Mouse (Mus musculus) granulocyte monocyte progenitor cell, adult 5-6 weeks (primary cell): ENCODE measurements around the gene Fam193a. TPM values are rescaled to one million over a fixed set of nuclear protein-coding genes. Genes with fewer than 3 reads are reported as not detected.

Experiments
- ATAC-seq: replicated peaks from 2 replicates; pipeline ENCODE4 v1.8.0; 2016; ENCODE audit warnings: mild to moderate bottlenecking, moderate TSS enrichment, inconsistent platforms; ENCODE audit not compliant: poor library complexity, severe bottlenecking
- total RNA-seq, 2 experiments: library from RNA; stranded (forward) in 1 of 2; stranded (reverse) in 1 of 2; fragments of 200-712, 200-1000 nt in 1 of 2; fragments of >200 nt in 1 of 2; fragmentation: Nextera tagmentation in 1 of 2; gene quantifications; 2 replicates each; pipeline ENCODE4 v1.2.3; 2014 to 2017

The Fam193a gene
- total RNA-seq, 2 experiments from 2014 or later, result 25.0 to 31.7 TPM

DNA sequence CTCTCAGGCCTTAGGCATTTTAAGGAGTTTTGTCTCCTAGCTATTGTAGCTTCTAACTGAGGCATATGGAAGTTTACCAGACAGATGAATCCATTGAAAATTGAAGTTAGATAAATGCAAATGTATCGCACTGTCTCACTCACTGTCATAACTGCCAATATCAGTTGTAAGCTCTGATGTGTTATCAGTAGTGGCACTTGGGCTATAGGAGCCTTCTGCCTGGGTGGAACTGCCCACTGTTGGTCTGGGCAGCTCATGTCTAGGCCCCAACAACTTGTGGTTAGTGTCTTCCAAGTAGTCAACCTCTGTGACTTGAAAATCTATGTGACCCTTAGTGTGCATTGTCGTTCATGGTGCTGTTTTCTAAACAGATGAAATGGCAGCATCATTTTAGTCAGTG is 72.1 kb downstream of the Fam193a start:
- no peak for ATAC-seq

GRCm38 (mm10) chr5:34446207-34446606 is 76.5 kb downstream of the Fam193a start:
- ATAC-seq, result no peak

DNA sequence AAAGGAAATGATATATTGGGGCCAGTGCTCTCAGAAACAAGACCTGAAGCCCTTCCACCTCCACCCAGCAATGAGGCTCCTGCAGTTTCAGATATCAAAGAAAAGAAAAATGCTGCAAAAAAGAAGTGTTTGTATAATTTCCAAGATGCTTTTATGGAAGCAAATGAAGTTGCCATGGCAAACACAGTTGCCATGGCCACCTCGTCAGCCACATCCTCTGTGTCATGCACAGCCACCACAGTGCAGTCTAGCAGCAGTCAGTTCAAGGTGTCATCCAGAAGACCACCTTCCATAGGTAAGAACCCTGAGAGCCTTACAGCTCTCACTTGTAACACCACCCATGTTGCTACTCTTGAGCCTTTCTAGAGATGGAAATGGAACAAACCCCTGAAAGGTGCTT is 89.3 kb downstream of the Fam193a start:
- no peak for ATAC-seq

DNA sequence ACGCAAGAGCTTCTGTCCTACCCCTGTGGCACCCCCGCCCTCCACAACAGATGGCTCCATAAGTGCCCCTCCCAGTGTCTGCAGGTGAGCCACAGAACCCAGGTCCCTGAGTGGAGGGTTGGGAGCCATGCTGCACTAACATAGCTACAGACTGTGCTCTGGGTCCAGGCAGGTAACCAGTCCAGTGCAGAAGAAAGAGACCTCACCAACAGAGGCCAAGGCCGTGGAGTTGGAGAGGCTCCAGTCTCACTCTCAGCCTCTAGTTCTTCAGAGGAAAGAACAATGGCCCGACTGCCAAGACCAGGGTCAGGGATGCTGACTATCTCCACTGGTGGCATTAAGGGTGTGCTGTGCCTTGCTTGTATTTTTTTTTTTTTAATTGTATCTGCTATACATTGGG is 91.6 kb downstream of the Fam193a start:
- no peak for ATAC-seq

DNA sequence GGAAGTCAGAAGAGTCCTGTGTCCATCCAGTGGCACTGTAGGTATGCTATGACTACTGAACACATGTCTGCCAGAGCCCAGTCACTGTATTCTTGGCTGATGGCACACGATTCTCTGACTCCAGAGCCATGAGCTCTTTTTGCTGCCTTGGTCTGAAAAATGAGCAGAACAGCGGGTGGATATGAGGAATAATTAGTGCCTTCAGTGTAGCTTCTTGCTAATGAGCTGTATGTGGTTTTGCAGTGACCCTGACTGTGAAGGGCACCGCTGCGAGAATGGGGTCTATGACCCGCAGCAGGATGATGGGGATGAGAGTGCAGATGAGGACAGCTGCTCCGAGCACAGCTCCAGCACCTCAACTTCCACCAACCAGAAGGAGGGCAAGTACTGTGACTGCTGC is 92.1 kb downstream of the Fam193a start:
- no peak for ATAC-seq

DNA sequence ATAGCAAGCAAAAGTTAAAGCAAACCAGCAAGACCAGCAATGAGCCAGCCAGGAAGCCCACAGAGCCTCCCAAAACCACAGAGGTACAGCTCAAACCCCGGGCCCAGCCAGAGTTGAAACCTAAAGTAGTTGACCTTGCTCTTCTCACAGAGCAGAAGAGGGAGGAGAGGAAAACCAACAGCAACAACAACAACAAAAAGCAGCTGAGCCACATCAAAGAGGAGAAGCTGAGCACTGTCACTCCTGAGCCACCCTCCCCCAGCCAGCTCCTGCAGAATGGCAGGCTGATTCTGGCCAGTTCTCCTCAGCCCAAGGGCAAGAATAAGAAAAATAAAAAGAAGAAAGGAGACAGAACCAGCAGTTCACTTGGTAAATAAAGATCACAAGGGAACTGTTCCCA is 96.3 kb downstream of the Fam193a start:
- ATAC-seq, result no peak

- no peak for ATAC-seq
These were observed 96.9 kb downstream of the Fam193a start for GRCm38 (mm10) chr5:34466648-34467047.

DNA sequence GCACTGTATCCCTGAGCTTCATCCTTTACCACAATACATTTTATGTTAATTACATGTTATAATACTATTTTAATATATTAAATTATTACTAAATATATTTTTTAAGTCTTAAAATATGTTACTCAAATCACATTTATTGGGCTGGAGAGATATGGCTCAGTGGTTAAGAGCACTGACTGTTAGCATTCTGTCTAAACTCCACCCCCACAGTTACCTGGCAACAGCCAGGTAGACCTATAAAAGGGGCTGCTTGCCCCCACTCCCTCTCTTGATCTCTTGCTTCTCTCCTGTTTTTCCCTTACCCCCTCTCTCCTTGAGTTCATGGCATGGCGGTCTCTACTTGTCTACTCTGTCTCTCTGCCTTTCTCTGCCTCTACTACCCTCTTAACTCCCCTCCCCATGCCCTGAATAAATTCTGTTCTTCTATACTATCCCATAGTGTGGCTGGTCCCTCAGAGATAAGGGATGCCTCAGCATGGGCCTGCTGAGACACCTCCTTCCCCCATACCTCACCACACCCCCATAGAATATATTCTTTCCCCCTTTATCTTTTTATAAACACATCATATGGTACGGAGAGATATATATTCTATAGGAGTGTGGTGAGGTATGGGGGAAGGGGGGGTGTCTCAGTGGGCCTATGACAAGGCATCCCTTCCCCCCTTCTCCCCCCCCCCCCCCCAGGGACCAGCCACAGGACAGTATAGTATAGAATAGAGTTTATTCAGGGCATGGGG is 98.5 kb downstream of the Fam193a start:
- no peak for ATAC-seq

- ATAC-seq, result no peak
These were observed 111.2 kb downstream of the Fam193a start for GRCm38 (mm10) chr5:34480926-34481325.

DNA sequence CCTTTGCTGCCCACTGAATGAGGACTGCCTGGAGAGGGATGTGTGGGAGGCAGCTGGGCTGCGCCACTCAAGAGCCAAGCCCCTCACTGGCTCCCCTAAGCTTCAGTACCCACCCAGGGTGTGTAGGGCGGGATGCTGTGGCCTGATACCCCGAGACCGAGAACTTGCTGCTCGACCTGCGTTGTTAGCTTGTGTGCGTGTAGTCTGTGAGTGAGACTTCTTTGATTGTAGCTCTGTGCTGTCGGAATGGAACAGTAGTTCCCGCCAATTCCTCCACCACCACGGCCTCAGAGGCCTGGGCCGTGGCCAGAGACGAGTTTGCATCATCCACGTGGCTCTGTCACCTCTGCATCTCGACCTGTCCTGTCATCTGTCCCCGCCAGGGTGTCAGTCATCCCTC is 116.0 kb downstream of the Fam193a start:
- ATAC-seq, result no peak

GRCm38 (mm10) chr5:34487320-34488090 is 117.8 kb downstream of the Fam193a start:
- peak; percentile 20; the same call in 1 of the 2 replicates for ATAC-seq

DNA sequence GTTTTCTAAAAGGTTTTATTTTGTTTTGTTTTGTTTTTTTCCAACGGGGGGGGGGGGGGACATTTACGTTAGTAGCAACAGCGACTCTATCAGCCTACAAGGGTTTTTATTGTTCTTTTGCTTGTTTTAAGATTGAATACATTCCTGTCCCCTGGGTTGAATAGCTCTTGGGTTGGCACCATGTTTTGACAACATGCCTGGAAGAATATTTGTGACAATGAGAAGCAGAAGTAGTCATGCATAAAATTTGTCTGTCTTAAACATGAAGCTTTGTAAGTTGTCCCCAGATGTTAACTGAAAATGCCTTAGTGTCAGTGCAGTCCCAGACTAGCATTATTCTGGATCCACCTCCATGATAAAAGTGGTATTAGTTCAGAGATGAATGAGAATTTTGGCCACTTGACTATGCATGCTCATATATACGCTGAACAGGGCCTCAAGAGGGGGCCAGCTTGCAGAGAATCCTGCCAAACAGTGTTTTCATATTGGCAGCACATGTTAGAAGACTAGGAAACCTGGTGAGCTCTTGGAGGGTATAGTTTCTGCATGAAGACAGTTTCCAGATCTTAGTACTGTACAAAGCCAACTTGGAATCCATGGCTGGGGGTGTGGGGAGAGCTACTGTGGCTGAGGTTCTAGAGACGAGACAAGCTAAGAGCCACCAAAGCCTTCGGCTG is 119.1 kb downstream of the Fam193a start:
- ATAC-seq, result no peak

DNA sequence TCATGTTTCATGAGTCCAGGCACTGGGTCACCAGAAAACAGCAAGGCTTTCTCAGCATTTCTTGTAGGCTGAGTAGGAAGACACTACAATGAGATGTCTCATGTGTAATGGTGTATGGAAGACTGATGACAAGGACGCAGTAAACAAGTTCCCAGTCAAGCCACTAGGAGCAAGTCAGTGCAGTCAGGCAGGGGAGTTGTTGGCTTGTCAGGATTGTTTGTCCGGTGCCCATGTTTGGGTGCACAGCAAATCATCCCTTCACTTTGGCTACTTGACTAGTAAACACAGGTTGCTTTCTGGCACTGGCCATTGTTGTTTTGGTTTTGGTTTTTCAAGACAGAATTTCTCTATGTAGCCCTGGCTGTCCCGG is 119.7 kb downstream of the Fam193a start:
- no peak for ATAC-seq

DNA sequence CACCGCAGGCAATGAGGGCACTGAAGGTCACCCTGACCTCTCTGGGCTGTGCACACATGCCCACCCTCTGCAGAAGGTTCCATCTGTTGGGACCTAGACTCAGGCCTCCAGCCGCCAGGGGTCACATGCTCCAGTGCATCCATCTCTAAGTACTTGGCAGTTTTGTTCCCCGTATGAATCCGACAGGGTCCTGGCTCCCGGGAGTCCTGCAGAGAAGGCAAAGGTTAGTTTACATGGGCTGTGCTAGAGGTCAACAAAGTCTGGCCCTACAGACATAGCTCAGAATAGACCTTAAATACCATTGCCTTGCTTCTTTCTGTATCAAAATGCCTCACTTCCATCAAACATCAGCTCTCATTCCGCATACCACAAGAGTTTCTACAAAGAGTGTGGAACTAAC is 127.0 kb downstream of the Fam193a start:
- ATAC-seq, result no peak

GRCm38 (mm10) chr5:34500886-34501285 is 131.2 kb downstream of the Fam193a start:
- ATAC-seq, result no peak

DNA sequence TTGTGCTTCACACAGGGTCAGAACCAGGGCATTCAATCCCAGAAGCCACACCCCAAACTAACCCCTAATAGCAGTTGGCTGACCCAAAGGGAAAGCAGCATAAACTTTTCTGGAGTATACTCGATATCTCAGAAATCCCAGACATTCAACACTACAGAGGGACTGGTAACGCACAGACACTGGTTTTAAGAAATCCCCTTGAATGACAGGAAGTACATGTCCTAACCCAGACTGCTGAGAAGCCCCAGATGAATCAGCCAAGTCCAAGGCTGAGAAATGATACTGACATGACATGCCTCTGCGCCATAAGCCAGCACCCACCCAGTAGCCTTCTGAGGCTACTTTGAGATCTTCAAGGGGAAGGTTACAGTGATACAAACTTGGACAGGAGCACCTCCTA is 131.9 kb downstream of the Fam193a start:
- no peak for ATAC-seq

DNA sequence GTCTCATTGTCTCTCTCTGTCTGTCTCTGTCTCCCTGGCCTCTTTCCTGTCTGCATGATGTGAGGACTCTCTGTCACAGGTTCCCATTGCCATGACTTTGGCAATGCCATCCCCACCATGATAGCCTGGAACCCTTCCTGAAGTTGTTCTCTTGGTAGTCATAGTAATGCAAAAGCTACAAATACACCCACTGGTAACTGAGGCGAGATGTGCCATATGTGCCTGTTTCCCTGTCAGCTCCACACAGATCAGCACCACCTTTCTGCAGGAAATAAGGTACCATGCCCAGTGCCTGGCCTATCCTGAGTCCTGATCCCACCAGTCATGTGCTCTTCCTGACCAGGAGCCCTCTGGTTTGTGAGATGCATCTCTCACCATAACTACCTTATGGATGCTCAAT is 132.7 kb downstream of the Fam193a start:
- ATAC-seq, result no peak

DNA sequence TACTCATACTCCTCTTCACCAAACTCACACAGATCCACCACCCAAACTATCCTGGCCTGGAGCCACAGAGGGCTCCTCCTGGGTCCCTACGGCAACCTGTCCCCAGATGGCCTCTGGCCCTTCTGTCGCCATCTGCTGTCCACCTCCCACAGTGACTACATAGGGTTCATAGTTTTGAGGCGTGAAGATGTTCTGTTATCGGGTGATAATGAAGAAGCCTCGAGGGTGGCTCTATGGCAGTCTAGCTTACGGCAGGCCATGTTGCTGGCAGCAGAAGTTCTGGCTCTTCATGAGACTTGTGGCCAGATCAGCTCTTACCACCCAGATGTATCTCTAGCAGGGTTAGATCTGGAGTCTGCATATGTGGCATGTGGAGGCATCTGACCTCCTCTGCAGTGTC is 133.1 kb downstream of the Fam193a start:
- no peak for ATAC-seq

DNA sequence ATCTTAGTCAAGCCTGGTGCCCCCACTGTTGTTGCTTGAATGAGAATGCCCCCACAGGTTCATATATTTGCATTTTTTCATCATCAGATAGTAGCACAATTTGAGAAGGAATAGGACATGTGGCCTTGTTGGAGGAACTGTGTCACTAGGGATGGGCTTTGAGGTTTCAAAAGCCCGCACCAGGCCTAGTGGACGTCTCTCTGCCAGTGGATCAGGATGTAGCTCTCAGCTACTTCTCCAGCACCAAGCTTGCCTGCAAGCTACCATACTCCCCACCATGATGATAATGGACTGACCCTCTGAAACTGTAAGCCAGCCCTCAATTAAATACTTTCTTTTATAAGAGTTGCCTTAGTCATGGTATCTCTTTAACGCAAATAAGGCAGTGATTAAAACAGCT is 142.8 kb downstream of the Fam193a start:
- ATAC-seq, result no peak

DNA sequence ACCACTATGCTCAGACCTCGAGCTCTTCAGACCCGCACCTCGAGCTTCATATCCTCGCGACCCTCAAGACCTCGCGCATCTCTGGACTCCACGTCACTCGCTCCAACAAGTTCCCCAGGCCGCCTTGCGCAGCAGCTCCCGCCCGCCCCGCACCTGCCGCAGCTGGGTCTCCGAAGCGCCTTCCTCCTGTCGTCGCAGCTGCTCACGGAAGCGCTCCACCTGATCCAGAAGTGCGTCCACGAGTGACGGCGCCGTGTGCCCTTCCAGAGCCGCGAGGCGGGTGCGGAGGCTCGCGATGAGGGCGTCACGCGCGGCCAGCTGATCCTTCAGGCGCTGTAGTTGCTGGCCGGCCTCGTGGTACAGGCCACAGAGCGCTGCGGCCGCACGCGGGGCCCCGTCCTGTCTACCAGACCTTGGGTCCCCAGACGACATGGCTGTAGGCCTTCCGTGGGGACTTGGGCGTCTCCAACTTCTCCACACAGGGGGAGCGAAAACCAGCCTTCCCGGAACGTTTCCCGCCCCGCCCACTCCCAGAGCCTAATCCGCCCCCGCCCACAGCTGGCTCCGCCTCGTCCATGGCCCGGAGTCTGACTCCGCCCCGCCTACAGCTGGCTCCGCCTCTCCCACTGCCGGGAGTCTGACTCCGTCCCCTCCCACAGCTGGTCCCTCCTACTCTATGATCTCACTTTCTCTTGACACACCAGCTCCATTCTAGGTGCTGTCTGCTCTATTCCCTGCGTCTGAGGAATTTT is 143.9 kb downstream of the Fam193a start, which contains the start of gene Tnip2:
TSS of gene Tnip2 (minus strand) at position 526 of the 752 bp plus-strand sequence.
- peak; percentile 90 for ATAC-seq

DNA sequence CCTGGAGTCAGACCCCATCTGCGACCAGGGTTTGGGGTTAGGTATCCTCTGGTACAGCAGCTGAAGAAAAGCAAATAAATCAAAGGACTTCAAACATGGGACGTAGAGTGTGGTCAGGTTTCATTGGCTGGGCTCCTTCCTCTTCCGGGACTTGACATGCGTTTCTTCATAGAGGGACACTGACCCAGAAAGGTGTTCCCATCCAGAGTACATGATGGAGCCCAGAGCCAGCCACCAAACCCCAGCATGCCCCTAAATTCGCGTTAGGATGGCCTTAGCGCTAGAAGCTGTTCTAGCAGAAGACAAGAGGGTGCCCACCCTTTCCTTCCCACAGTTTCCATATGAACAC is 144.5 kb downstream of the Fam193a start:
- peak; percentile 40 for ATAC-seq
